Mouse (Mus musculus): Measurements from ENCODE around the gene Lrguk.

Lrguk gene

DNA sequence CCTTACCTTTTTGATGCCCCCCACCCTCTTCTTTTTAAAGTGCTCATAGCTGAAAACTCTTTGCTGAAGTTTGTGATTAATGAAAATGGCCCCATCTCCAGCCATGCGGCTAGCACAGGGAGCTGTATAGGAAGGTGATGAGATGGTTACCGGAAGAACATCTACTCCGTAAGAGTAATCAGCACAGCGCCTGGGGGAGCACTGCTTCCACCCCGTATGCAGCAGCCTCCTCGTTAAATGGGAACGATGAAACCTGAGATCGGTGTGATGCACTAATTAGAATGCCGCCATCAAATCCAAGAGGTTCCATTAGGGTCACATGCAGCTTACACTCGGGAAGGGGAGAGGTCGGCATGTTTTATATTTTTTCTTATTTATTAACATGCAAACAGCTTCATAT lies 113.7 kb downstream of the Lrguk start:
- peak; percentile 52 for DNase-seq (ENCODE audit: low read depth, low spot score)

DNA sequence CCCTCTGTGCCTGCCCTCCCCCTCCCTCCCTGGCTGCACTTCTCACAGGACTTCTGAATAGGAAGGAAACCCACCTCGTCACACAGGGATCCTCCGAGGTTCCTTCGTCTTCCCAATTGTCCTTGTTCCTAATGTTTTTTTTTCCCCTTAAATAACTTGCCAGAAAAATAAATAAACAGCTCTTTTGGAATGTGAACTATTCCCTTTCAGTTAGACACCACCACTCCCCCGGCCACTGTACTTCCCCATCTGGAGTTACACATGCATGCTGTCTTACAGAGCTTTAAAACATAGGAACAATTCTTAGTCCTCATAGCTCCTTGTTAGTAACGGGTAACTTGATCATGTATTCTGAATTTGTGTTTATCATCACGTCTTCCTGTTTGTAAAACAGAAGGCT lies 116.8 kb downstream of the Lrguk start:
- no peak for DNase-seq (ENCODE audit: low read depth, low spot score)

DNA sequence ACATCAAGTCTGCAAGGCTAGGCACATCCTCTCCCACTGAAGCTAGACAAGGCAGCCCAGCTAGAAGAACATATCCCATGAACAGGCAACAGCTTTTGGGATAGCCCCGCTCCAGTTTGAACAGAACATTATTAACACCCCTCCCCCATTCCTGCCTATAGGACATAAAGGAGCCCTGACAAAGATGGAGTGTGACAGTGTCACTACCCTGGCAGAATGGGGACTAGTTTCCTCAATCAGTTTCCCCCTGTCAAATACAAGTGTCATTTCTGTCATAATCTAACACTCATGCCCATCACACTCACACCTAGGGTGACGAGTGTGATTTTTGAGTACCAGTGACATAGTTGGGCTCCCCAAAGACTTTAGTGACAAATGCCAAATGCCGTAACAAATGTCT lies 118.8 kb downstream of the Lrguk start:
- no peak for DNase-seq (ENCODE audit: low read depth, low spot score)

DNA sequence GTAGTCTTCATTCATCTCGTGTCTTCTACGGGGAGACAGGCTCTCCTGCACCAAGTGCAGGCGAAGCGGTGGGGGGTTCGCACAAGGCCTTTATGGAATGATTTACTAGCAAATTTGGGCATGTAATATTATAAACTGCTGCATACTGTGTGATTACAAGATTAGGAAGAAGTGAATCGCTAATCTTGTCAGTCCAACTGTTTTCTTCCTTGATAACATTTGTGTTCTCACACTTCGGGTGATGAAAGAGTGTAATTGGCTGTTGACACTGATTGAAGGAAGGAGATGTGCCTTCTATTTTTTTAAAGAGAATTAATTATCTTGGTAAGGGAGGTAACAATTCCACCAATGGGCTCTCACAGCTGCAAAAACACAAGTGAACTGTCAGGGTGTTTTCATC lies 119.4 kb downstream of the Lrguk start:
- no peak for DNase-seq (ENCODE audit: low read depth, low spot score)

DNA sequence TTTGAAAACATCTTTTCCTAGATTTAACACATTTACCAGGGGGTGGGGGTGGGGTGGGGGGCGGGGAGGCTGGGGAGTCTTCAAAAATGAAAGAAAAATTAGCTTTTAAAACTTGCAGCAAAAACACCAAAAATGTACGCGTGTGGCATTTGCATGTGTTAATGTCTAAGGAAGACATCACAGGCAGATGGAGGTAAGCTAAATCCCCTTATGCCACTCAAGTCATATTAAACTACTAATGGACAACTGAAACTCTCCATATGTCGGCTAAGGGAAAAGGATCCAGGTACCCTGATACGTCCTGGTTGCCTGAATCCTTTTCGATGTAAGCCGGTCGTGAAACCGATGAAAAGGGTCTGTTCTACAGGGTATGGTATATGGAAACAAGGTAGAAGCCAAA lies 119.8 kb downstream of the Lrguk start:
- DNase-seq (ENCODE audit: low read depth, low spot score), result no peak

DNA sequence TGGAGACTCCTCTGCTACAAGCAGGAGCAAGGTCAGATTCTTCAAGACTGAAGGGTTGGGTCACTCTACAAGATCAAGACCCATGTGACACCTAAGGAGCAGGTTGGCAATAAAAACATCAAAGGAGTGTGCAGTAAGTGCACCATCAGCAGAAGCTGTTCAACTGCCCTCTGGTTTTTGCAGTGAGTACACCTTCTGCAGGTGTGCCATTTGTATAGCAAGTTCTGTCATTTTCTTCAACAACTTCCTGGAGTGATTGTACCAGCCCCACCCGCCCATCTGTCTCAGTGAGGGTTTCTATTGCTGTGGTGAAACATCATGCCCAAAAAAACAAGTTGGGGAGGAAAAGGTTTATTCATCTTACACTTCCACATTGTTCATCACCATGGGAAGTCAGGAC lies 120.6 kb downstream of the Lrguk start:
- no peak for DNase-seq (ENCODE audit: low read depth, low spot score)

DNA sequence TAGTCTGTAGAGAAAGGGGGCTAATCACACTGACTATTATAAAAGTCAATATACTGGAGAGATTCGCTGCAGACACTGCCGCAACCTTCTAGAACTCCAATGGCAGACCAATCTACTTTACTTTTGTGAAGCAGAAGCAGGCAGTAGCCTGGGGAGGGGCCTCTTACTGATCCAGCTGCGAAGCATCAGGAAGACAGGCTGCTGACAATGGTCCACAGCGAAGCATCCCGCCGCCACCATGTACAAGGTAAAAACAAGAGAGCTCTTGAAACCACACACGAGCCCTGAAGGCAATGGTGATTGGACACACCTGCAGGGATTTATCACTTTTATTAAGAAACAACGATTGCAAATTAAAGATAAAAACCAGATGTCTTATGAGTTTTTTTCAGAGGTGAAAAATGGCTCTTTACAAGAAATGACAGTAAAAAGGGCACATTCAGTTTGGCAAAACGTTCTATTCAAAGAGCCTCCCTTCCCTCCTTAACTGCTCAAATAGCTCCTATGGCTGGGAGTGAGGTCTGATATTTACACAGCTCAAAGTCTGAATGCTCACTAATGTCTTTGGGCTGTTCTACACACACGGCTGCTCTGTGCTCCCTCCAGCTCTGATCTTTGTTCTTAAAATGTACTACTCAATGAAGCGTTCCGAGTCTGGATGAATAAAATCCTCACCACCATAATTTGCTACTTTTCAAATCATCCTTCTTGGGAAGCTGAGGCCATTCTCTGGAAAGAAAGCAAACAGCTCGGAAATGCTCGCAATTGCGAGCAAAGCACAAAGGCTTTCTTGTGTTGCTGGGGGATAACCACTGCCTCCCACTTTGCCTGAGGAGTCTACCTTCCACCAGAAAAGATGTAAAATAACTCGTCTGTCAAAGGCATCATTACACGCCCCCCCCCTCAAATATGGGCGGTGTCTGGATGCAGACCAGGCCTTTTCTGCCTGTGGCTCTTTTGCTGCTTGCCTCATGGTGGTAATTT lies 124.1 kb downstream of the Lrguk start:
- no peak for DNase-seq (ENCODE audit: low read depth, low spot score)

DNA sequence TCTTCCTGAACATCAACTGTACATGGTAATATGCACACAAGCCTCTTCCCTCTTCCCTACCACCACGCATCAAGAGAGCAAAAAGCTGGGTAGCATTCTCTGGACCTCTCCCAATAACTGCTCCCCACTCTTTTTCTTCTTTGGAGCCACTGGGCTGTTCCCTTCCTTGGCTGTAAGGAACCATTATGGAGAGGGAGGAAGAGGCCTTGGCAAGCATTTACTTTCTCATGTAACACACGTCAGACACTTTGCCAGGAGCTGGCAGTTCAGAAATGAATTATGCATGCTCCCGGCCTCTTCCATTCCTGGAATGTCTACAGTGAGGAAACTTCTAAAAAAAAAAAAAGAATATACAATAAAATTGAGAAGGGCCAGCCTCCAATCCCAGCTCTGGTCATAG lies 125.0 kb downstream of the Lrguk start:
- DNase-seq (ENCODE audit: low read depth, low spot score), result no peak

DNA sequence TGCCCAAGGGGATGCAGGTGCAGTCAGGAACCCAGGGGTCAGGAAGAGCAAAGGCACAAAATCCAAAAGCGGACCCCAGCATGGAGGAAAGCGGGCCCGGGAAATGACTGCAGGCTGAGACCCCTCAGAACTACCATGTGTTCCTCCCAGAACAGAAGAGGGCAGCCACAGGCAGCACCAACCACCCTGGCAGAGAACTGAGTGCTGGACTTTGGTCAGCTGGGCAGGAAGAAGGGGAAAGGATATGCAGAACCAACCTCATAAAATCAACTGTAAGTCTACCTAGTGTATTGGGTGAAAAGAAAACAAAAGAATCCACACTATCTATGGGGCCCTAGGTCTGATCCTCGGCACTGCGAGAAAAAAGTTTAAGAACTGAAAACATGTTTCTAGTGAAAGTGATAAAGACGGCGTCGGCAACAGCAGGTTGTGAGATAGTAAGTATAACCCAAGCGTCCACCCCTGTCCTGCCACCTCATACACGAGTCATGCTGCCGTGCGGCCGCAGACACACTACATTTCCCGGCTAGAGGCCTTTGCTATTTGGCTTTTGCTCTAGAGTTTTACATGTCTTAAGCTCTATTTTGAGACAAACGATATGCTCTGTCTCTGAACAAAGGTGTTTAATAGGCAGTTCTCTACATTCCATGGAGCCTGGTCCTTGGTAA lies 126.0 kb downstream of the Lrguk start:
- no peak for DNase-seq (ENCODE audit: low read depth, low spot score)

DNA sequence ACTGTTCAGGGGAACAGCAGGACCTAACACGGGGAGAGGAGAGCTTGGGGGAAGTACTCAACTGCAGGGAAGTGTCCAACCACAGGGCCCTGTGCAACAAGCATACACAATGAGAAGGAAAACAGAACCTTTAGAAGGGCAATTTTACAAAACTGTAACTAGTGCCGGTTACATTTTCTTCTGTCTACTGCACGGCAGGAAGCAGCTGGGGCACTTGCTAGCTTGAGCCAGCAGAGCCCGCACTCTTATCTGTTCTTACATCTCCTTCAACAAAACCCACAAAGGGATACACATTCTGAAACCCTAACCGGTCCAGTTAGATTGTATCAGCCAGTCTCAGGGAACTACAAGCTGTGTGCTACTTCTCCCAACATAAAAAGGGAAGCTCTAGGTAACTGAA lies 126.8 kb downstream of the Lrguk start:
- DNase-seq (ENCODE audit: low read depth, low spot score), result no peak

DNA sequence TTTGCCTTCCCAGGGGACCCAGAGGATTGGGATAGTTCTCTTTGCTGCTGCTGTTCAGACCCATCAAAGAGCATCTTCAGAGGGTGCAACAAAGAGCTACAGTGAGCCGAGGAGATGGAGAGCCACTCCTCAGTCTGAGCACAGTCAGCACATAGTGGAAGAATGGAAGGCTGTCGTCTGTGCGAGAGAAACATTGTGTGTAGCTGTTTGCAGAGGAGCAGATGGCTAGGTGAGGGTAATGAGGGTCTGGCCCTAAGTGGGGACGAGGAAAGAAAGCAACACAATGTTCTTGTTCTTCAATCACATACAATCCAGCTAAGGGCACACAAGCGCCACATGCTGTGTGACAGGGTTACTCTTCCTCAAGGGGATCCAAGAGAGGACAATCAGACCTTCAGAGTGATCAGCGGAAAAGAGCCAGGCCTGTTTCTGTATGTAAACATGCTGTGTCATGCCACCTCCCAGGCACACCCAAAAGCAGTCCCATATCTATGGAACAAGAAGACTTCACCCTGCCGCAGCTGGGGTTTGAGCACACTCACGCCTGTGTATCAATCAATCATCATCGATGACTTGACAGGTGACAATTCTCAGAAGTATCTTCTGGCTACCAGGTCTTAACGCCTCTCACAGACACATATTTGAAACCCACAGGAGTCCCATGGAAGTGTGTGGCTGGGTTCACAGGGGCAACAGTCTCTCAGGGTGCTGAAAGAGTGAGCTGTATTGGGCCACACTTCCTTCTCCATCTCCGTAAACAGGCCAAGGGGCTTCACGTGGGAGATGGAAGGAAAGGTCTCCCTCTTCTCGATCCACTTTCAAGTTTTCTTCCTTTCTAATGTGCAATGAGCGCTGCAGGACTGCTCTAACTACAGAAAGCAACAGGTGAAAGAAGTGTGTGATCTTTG lies 127.8 kb downstream of the Lrguk start:
- no peak for DNase-seq (ENCODE audit: low read depth, low spot score)

DNA sequence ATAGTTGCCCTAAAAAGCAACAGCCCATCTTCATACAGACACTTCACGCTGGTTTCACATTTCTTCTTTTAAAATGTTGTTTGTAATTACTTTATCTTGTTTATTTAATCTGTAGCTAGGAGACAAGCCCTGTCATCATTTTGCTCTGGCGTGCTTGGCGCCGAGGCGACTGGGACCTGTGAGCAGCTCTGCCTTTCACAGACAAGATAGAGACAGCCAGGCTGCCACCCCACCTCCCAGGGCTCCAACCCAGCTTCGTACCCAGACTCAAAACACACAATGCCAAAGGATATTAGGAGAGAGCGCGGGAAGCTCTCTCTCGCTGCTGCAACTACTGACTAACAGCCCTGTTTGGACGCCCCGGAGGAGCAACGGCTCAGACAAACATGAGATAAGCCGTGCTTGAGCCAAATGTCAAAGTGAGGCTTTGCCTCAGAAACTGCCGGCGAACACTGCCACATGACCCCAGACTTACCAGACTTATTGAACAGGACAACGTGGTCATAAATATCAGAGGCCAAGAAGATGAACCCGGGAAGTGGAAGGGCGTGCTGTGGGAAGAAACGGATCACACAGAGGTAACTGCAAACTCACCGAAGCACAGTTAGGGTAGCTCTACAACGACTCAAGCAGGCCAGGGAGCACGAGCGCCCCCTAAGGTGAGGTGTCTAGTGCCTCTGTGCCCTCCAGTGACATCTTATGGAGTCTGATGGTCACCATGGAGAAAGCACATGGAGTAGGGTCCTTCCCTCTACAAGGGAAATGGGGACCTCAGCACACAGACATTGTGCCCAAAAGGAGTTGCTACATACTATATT lies 131.0 kb downstream of the Lrguk start:
- no peak for DNase-seq (ENCODE audit: low read depth, low spot score)

DNA sequence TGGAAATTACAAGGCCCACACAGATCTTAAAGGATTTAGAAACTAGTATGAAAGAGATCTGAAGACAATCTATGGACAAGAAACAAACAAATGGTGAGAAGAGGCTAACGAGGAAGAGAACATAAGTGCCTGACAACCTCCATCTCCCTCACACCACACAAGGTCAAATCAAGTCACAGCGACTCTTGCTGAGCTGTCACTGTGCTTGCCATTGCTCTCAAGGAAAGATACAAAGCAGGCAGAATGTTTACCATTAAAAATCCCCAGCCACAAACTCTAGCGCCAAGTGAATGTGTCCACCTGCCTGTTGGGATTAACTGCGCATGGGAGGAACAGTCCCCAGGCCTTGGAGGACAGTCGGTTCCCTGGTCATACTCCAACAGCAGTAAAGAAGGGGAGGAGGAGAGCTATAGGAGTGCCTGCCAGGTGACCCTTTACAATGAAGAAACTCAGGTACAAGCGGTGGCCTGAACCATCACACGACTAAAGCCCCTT lies 131.6 kb downstream of the Lrguk start:
- no peak for DNase-seq (ENCODE audit: low read depth, low spot score)

DNA sequence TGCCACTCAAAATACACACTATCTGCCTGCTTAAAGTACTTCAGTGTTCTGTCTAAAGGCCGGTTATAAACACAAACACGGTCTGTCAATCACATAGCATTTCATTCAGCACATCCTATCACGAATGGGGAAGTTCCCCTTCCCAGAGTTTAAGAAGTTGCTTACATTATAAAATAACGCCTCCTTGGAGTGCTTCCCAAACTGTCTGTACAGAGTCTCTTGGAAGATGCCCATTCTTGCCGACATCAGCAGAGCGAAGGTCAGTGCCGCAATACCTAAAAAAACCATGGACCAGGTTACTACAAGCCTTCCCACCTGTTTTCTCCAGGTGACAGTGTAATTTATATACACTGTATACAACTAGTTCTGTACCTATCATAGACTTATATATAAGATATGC lies 132.3 kb downstream of the Lrguk start:
- no peak for DNase-seq (ENCODE audit: low read depth, low spot score)

DNA sequence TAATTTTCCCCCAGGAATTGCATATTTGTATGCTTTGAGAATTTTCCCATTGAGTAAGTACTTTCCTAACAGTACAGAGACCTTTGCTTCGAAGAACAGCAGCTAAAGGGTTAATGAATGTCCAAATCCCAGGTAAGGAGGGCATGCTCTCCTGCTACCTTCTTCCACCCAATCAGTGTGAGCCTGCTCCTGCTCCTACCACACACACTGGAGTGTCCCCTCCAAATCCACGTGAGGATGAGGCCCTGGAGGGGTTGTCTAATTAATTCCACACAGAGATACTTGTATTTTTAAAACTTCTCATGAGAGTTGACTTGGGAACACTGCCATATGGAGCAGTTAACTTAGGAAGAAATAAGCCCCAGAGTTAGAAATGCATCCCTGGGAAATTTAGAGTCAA lies 133.4 kb downstream of the Lrguk start:
- DNase-seq (ENCODE audit: low read depth, low spot score), result no peak

DNA sequence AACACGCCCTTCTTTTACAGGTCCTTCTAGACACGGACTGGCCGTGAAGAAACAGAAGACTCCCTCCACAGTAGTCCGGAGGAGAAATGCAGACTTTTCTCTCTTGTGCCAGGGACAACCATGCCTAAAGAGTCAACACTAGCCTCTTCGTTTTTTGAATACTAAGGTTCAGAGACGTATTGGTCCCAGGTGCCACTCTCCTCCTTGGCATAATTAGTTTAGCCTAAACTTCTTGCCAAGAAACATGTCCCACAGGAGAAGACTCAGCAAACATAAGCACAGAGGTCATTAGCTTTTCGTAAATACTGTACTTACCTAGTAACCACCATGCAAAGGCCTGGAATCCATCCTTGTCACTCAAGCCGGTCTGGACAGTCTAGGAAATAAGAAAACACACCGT lies 133.8 kb downstream of the Lrguk start:
- no peak for DNase-seq (ENCODE audit: low read depth, low spot score)

DNA sequence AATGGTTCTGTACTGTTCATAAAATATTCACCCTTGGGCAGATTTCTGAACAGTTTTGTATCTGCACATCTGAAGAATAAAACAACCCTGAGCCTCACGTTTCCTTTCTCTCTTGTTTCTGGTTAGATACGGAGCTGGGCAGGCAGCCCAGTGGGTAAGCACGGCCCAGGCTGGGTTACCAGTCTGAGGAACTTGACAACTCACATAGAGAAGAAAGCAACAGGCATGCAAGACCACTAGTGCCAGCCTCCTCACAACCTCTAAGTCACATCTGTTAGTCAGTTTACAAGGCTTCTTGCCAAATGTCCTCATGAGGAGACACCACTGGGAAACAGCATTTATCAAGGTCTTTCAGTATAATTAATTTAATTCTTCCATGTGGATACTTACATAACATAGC lies 139.6 kb downstream of the Lrguk start:
- DNase-seq (ENCODE audit: low read depth, low spot score), result no peak

DNA sequence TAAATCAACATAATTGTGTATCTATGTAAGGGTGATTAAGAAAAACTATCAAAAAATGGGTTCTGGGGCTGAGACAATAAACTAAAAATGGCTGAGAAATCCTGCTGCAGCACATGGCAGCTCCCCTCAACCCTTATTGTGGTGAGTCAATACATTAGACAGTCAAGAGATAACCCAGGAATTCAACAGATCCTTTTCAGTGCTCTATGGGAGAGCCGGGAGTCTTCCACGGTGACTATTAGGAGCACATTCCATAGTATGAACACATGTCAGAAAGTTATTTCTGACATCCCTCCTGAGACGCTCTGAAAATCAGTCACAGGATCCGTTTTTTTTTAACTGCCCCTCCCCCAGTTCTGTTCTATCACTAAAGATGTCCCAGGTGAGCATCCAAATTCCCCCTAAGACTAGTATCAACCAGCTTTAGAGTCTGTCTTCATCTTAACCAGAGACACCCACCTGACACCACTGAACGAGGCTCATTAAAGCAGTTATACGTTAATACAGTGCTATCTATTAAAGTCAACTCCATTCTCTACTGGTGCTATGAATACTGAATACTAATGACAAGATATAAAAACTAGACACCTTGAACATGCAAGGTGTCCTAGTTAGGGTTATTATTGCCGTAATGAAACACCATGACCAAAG lies 141.7 kb downstream of the Lrguk start:
- DNase-seq (ENCODE audit: low read depth, low spot score), result no peak

DNA sequence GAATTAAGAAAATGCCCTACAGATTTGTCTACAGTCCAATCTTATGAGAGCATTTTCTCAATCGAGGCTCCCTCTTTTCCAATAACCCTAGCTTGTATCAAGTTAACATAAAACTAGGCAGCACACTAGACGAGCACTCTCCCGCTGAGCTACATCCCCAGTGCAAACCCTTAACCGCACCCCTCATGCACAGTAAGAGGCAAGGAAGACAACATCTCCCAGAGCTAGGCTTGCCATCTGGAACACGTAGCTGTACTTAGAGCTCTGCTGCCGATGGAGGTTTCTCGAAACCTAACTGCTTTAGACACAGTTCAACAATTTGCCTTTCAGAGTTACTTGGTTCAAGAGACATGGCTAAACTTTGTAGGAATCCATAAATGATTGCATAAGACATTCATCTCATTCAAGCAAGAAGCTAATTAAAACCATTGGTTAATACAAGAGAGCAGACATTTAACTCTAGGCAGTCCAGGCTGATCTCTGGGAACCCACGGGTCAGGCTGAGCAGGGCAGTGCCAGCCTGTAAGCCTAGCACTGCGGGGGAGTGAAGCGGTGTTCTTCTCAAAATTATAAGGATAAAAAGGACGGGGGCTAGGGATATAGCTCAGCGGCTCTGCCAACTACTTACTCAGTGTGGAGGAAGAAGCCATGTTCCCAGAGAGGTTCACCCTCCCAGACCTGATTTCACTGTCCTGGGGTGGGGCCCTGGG lies 142.7 kb downstream of the Lrguk start:
- no peak for DNase-seq (ENCODE audit: low read depth, low spot score)

DNA sequence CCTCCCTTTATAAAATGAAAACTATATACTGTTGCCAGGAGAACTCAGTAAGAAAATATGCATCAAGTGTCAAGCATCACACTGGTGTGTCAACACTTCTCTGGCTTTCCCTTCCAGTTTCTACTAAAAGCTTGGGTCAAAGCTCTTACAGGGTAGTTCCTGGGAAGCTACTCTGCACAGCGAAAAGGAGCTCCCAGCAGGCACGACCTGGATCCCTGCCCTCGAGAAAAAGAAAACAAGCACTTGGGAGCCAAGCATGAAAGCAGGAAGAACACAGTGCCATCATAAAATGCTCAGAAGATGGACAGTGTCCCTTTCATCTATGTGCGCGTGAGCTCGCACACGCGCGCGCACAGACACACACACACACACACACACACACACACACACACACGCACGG lies 144.0 kb downstream of the Lrguk start:
- DNase-seq (ENCODE audit: low read depth, low spot score), result no peak

Data from forelimb bud, embryonic 11.5 days (tissue).